Mouse (Mus musculus): ENCODE data around the gene Gng7. TPM values are rescaled to one million over a fixed set of nuclear protein-coding genes. Genes with fewer than 3 reads are reported as not detected.
A peak's percentile ranks its signal among the peaks of the same experiment; 100 is the strongest.

Gng7 gene
- polyA plus RNA-seq, 1 experiment from 2014 or later = 5.7 TPM

DNA sequence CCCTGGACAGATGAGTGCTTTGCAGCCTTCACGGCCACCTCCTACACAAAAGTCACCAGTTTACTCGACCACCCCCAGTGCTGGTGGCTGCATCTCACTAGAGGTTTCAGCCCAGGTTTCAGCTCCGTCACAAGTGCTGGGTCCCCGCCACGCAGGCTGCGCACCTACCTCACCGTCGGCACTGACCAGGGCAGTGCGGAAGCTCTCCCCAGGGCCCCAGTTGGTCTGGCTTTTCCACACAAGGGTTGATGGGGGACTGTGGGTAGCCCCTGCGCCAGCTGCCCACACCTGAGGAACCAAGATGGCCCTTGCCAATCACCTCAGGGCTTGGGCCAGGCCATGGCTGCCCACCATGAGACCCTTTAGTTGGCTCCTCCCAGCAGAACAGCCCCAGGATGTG, 111.5 kb downstream of the Gng7 start:
- WGBS = 92% methylated on average over 10 of the region's 10 CpGs
- H3K36me3 ChIP-seq (ENCODE audit: insufficient read depth) = peaks cover 75% of the 10 kb centered on the region

DNA sequence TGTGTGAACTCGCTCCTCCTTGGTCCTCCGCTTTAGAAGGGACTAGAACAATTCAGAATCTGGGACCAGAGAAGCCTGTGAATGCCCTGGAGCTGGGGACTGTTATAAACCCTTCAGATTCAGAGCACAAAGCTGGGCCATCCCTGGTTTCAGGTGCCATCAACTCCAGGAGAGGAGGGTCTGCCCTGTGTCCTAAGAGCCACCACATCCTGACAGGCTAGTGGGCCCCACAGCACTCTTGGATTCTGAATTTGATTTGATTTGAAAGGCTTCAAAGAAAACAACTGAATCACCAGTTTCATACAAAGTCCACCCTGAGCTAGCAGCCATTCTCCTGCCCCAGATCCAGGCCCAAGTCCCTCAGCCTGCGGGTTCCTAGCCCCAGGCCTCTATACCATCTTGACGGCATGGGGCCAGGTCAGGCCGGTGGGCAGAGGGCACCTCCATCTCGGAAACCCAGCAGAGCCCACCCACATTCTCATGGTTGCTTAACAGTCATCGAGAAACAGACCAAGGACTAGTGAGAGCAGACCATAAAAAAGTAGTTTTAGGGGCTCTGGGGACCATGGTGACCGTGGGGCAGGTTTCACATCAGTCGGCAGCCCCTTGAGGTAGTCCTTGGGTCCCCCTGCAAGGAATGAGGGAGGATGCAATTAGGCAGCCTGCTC, 112.3 kb downstream of the Gng7 start:
- no peaks in the 10 kb centered on the region for H3K9me3 ChIP-seq (ENCODE audit: low read depth, low read length)
- no peak overlapping the region for H3K4me2 ChIP-seq
- no peak for ATAC-seq (ENCODE audit: insufficient read depth)
- no peak overlapping the region for H3K4me3 ChIP-seq (ENCODE audit: low read depth, low read length)
- no peak overlapping the region for H3K27ac ChIP-seq (ENCODE audit: low read depth)
- WGBS = 90% methylated on average over 9 of the region's 9 CpGs
- peaks cover 8% of the 10 kb centered on the region for H3K4me1 ChIP-seq (ENCODE audit: insufficient read depth)
- no peak for TF ChIP-seq CTCF (IDR thresholded peaks at IDR 0.05; ENCODE audit: low read depth)
- H3K9ac ChIP-seq = no peak overlapping the region
- DNase-seq = no peak
- H3K36me3 ChIP-seq (ENCODE audit: insufficient read depth) = peaks cover 67% of the 10 kb centered on the region
- H3K27me3 ChIP-seq (ENCODE audit: insufficient read depth, low read length) = no peaks in the 10 kb centered on the region

More for the DNA sequence above, 111.5 kb downstream of the Gng7 start:
- DNase-seq (no peak), ATAC-seq (ENCODE audit: insufficient read depth) (no peak)
- Histone ChIP-seq H3K4me2 (no peak overlapping the region), H3K9me3 (ENCODE audit: low read depth, low read length) (no peaks in the 10 kb centered on the region), H3K9ac (no peak overlapping the region), H3K27me3 (ENCODE audit: insufficient read depth, low read length) (no peaks in the 10 kb centered on the region), H3K4me1 (ENCODE audit: insufficient read depth) (peaks cover 3% of the 10 kb centered on the region; the same call in 1 of the 2 replicates), H3K27ac (ENCODE audit: low read depth) (no peak overlapping the region), H3K4me3 (ENCODE audit: low read depth, low read length) (no peak overlapping the region)
- no peak for TF ChIP-seq CTCF (IDR thresholded peaks at IDR 0.05; ENCODE audit: low read depth)

DNA sequence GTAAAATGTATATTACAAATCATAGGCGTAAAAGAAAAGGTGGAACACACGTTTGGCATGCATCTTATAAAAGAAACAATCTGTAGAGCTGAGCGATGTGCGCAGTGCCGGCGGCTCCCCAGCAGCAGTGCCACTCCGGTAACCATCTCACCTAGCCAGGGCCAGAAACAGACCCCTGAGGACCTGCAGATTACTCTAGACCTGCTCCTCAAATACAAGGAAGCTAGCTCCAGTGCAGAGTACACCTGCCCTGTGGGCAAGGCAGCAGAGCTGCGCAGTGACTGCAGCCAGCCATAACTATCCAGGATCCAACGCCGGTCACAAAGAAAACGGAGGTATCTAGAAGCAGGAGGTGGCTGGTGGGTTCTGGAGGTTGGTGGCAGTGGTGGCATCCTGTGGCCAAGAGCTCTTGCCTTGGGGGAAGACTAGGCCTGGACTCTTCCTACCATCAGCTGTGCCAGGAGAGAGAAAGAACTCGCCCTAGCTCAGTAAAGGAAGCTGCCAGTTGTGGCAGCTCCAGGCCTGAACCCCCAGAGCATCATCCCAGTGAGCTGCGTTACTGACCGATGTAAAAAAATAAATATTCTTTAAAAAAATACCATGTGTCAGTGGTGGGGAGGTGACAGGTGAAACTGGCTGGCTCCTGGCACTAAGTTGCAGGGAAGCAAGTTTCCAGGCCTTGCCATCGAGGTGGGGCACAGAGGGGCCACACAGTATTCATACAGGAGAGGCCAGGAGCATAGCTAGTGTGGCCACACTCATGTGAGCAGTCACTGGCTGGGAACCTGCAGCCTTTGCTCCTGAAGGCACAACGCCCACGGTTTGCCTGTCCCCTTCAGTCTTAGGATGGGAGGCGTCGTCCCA, 113.1 kb downstream of the Gng7 start:
- H3K36me3 ChIP-seq (ENCODE audit: insufficient read depth) = peaks cover 65% of the 10 kb centered on the region

DNA sequence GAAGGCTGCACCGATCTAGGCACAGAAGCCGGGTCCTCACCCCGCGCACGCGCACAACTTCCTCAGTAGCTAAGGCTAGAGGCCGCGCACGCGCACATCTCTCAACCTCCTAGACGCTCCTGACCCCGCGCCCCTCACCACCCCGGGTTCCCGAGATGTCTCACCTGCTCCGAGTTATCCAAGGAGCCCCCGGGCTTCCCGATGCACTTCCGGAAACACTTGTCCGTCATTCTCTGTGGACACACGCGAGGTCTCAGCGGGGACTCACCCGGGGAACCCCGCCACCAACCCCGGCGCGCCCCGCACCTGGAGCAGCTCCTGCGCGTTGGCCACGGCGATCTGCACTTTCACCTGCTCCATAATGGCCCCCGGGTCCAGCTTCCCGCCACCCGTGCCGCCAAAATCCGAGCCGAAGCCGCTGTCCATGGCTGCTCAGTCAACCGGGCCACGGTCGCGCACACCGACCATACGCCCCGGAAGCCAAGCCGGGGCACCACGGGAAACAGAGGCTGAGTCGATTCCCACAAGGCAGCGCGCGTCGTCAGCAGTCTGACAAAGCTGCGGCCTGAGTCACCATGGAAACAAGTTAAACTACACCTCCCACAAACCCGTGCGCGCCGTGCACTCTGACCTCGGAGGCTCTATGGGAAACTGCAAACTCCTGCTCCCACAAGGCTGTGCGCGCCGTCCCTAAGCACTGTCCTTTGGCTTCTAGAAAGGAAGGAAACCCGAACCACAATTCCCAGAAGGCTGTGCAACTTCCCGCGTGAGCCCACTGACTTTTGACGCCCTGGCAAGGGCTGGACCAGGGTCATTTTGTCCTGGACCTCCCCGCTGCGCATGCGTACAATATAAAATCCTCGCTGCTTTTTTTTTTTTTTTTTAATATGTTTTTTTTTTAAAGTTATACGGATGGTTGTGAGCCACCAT, 114.2 kb downstream of the Gng7 start, which contains the start of gene Timm13:
TSS of gene Timm13 (minus strand) at position 652 of the 930 bp plus-strand sequence.
- no peaks in the 10 kb centered on the region for H3K9me3 ChIP-seq (ENCODE audit: low read depth, low read length)
- H3K27ac ChIP-seq (ENCODE audit: low read depth) = peak within 1 kb of the TSS; percentile 73
- H3K4me1 ChIP-seq (ENCODE audit: insufficient read depth) = peaks cover 8% of the 10 kb centered on the region
- H3K4me2 ChIP-seq = peak within 1 kb of the TSS; percentile 80
- H3K9ac ChIP-seq = peak within 1 kb of the TSS; percentile 77
- H3K36me3 ChIP-seq (ENCODE audit: insufficient read depth) = peaks cover 54% of the 10 kb centered on the region
- ATAC-seq (ENCODE audit: insufficient read depth) (peak; percentile 95), DNase-seq (peak; percentile 100)
- H3K4me3 ChIP-seq (ENCODE audit: low read depth, low read length) = peak within 1 kb of the TSS; percentile 91
- under 1% methylated on average over 72 of the region's 72 CpGs for WGBS
- TF ChIP-seq CTCF (IDR thresholded peaks at IDR 0.05; ENCODE audit: low read depth) = no peak
- no peaks in the 10 kb centered on the region for H3K27me3 ChIP-seq (ENCODE audit: insufficient read depth, low read length)

More for the DNA sequence above, 113.1 kb downstream of the Gng7 start:
- peak overlapping the region; percentile 45 for H3K4me2 ChIP-seq
- H3K27ac ChIP-seq (ENCODE audit: low read depth) = peak overlapping the region; percentile 32; the same call in 1 of the 2 replicates
- 81% methylated on average over 19 of the region's 19 CpGs for WGBS
- H3K27me3 ChIP-seq (ENCODE audit: insufficient read depth, low read length) = no peaks in the 10 kb centered on the region
- no peak overlapping the region for H3K4me3 ChIP-seq (ENCODE audit: low read depth, low read length)
- ATAC-seq (ENCODE audit: insufficient read depth) (no peak), DNase-seq (peak; percentile 7)
- H3K4me1 ChIP-seq (ENCODE audit: insufficient read depth) = peaks cover 8% of the 10 kb centered on the region
- TF ChIP-seq CTCF (IDR thresholded peaks at IDR 0.05; ENCODE audit: low read depth) = no peak
- peak overlapping the region; percentile 20; the same call in 1 of the 2 replicates for H3K9ac ChIP-seq
- no peaks in the 10 kb centered on the region for H3K9me3 ChIP-seq (ENCODE audit: low read depth, low read length)

DNA sequence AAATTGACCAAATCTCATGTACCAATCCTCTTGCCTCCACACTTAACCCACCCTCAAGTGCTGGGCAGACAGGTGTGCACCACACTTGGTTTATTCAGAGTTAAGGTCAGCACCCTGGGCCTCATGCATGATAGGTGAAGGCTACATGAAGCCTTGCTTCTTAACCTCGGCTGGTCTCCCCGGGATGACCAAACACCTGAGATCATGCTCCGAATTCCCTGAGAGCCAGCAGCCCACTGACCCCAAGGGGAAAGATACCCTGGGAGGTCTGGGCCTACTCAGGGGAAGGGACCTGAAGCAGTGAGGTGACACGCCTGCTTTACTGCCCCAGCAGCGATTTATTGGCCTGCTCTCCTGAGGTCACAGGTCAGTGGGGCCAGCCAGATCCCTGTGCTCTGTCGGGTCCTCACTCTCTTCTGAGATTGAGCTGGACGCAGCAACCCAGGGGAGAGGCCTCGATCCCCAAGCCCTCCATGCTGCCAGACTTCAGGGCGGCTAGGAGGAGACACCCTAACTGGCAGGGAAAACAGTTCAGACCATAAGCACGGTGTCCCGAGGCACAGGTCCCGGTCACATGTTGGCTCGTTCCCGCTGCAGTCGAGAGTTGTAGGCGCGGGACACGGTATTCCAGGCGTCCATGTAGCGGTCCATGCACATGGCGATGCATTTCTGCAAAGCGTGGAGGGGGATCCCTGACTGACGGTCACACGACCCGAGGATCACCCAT, 115.0 kb downstream of the Gng7 start:
- H3K27ac ChIP-seq (ENCODE audit: low read depth) = no peak overlapping the region; the same call in 1 of the 2 replicates
- H3K27me3 ChIP-seq (ENCODE audit: insufficient read depth, low read length) = no peaks in the 10 kb centered on the region
- no peak for TF ChIP-seq CTCF (IDR thresholded peaks at IDR 0.05; ENCODE audit: low read depth)
- H3K4me3 ChIP-seq (ENCODE audit: low read depth, low read length) = peak overlapping the region; percentile 91
- peak overlapping the region; percentile 80 for H3K4me2 ChIP-seq
- peaks cover 47% of the 10 kb centered on the region for H3K36me3 ChIP-seq (ENCODE audit: insufficient read depth)
- WGBS = 14% methylated on average over 25 of the region's 25 CpGs
- H3K9me3 ChIP-seq (ENCODE audit: low read depth, low read length) = no peaks in the 10 kb centered on the region
- H3K9ac ChIP-seq = peak overlapping the region; percentile 77
- peaks cover 8% of the 10 kb centered on the region for H3K4me1 ChIP-seq (ENCODE audit: insufficient read depth)
- ATAC-seq (ENCODE audit: insufficient read depth) = no peak
- DNase-seq = no peak

DNA sequence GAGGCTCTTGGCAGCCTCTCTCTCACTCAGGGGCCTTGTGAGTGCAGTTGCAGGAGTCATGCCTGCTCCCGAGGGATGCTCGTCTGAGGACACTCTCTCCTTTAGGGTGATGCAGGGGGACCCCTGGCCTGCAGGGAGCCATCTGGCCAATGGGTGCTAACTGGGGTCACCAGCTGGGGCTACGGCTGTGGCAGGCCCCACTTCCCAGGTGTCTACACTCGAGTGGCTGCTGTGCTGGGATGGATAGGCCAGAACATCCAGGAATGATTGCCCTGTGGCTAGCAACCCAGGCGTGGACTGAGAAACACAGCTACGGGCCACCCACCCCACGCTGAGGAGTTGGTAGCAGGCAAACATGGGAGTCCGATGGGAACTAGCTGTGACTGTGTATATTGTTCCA, 115.7 kb downstream of the Gng7 start:
- H3K4me2 ChIP-seq = peak overlapping the region; percentile 80
- H3K9me3 ChIP-seq (ENCODE audit: low read depth, low read length) = no peaks in the 10 kb centered on the region
- H3K4me1 ChIP-seq (ENCODE audit: insufficient read depth) = peaks cover 8% of the 10 kb centered on the region
- no peak overlapping the region for H3K9ac ChIP-seq
- no peak for ATAC-seq (ENCODE audit: insufficient read depth)
- peaks cover 40% of the 10 kb centered on the region for H3K36me3 ChIP-seq (ENCODE audit: insufficient read depth)
- peak overlapping the region; percentile 91 for H3K4me3 ChIP-seq (ENCODE audit: low read depth, low read length)
- H3K27ac ChIP-seq (ENCODE audit: low read depth) = no peak overlapping the region
- WGBS = 82% methylated on average over 8 of the region's 8 CpGs
- DNase-seq = no peak
- H3K27me3 ChIP-seq (ENCODE audit: insufficient read depth, low read length) = no peaks in the 10 kb centered on the region
- no peak for TF ChIP-seq CTCF (IDR thresholded peaks at IDR 0.05; ENCODE audit: low read depth)

Other genes starting within 250 kb of the Gng7 start
- gene Sf3a2, start 216.7 kb downstream of the Gng7 start, polyA plus RNA-seq (2014; fragmentation: Nextera tagmentation; extraction: Ambion mirVana) = 97.2 and 98.4 TPM in 2 replicates
- gene Plekhj1, start 216.3 kb downstream of the Gng7 start, polyA plus RNA-seq (2014; fragmentation: Nextera tagmentation; extraction: Ambion mirVana) = 113 and 121 TPM in 2 replicates
- 0.11 and 0.14 TPM in 2 replicates for gene Amh, start 209.7 kb downstream of the Gng7 start, polyA plus RNA-seq (2014; fragmentation: Nextera tagmentation; extraction: Ambion mirVana)
- 0.93 and 0.97 TPM in 2 replicates for gene Jsrp1, start 201.4 kb downstream of the Gng7 start, polyA plus RNA-seq (2014; fragmentation: Nextera tagmentation; extraction: Ambion mirVana)
- gene Oaz1, start 188.3 kb downstream of the Gng7 start, polyA plus RNA-seq (2014; fragmentation: Nextera tagmentation; extraction: Ambion mirVana) = 1,866 and 1,984 TPM in 2 replicates
- 0.05 and 0.17 TPM in 2 replicates for gene Lingo3, start 170.9 kb downstream of the Gng7 start, polyA plus RNA-seq (2014; fragmentation: Nextera tagmentation; extraction: Ambion mirVana)
- 334 and 337 TPM in 2 replicates for gene Lsm7, start 159.7 kb downstream of the Gng7 start, polyA plus RNA-seq (2014; fragmentation: Nextera tagmentation; extraction: Ambion mirVana)
- gene Sppl2b, start 159.7 kb downstream of the Gng7 start, polyA plus RNA-seq (2014; fragmentation: Nextera tagmentation; extraction: Ambion mirVana) = 32.3 and 38.7 TPM in 2 replicates
- 0.05 TPM in 1 of 2 replicates, not detected in the other for gene Tmprss9, start 143.1 kb downstream of the Gng7 start, polyA plus RNA-seq (2014; fragmentation: Nextera tagmentation; extraction: Ambion mirVana)
- 315 and 321 TPM in 2 replicates for gene Timm13, start 114.0 kb downstream of the Gng7 start, polyA plus RNA-seq (2014; fragmentation: Nextera tagmentation; extraction: Ambion mirVana)
- gene Lmnb2, start 96.7 kb downstream of the Gng7 start, polyA plus RNA-seq (2014; fragmentation: Nextera tagmentation; extraction: Ambion mirVana) = 22.9 and 24.4 TPM in 2 replicates
- gene Gadd45b, start 84.9 kb downstream of the Gng7 start, polyA plus RNA-seq (2014; fragmentation: Nextera tagmentation; extraction: Ambion mirVana) = 18.3 and 24.6 TPM in 2 replicates
- gene Diras1, start 10.7 kb upstream of the Gng7 start, polyA plus RNA-seq (2014; fragmentation: Nextera tagmentation; extraction: Ambion mirVana) = 0.08 and 0.09 TPM in 2 replicates
- gene Slc39a3, start 22.5 kb upstream of the Gng7 start, polyA plus RNA-seq (2014; fragmentation: Nextera tagmentation; extraction: Ambion mirVana) = 11.7 and 15.2 TPM in 2 replicates
- gene Sgta, start 45.2 kb upstream of the Gng7 start, polyA plus RNA-seq (2014; fragmentation: Nextera tagmentation; extraction: Ambion mirVana) = 172 and 186 TPM in 2 replicates
- 48.1 and 55.9 TPM in 2 replicates for gene Thop1, start 55.1 kb upstream of the Gng7 start, polyA plus RNA-seq (2014; fragmentation: Nextera tagmentation; extraction: Ambion mirVana)
- gene Creb3l3, start 83.9 kb upstream of the Gng7 start, polyA plus RNA-seq (2014; fragmentation: Nextera tagmentation; extraction: Ambion mirVana) = 0.41 and 0.58 TPM in 2 replicates
- 180 and 199 TPM in 2 replicates for gene Map2k2, start 91.0 kb upstream of the Gng7 start, polyA plus RNA-seq (2014; fragmentation: Nextera tagmentation; extraction: Ambion mirVana)
- gene Zbtb7a, start 120.3 kb upstream of the Gng7 start, polyA plus RNA-seq (2014; fragmentation: Nextera tagmentation; extraction: Ambion mirVana) = 22.4 and 25.0 TPM in 2 replicates
- gene Pias4, start 153.0 kb upstream of the Gng7 start, polyA plus RNA-seq (2014; fragmentation: Nextera tagmentation; extraction: Ambion mirVana) = 38.7 and 47.9 TPM in 2 replicates
- gene Eef2, start 161.7 kb upstream of the Gng7 start, polyA plus RNA-seq (2014; fragmentation: Nextera tagmentation; extraction: Ambion mirVana) = 481 and 493 TPM in 2 replicates
- gene Dapk3, start 168.1 kb upstream of the Gng7 start, polyA plus RNA-seq (2014; fragmentation: Nextera tagmentation; extraction: Ambion mirVana) = 52.6 and 55.8 TPM in 2 replicates
- not detected in 2 replicates for gene 4930442H23Rik, start 168.9 kb upstream of the Gng7 start, polyA plus RNA-seq (2014; fragmentation: Nextera tagmentation; extraction: Ambion mirVana)
- gene Nmrk2, start 187.1 kb upstream of the Gng7 start, polyA plus RNA-seq (2014; fragmentation: Nextera tagmentation; extraction: Ambion mirVana) = 0.23 TPM in 1 of 2 replicates, not detected in the other
- gene Atcay, start 215.9 kb upstream of the Gng7 start, polyA plus RNA-seq (2014; fragmentation: Nextera tagmentation; extraction: Ambion mirVana) = not detected in 2 replicates
- 3.4 and 3.6 TPM in 2 replicates for gene Zfr2, start 218.2 kb upstream of the Gng7 start, polyA plus RNA-seq (2014; fragmentation: Nextera tagmentation; extraction: Ambion mirVana)
- gene Matk, start 238.0 kb upstream of the Gng7 start, polyA plus RNA-seq (2014; fragmentation: Nextera tagmentation; extraction: Ambion mirVana) = 2.0 and 2.9 TPM in 2 replicates